Mouse (Mus musculus): ENCODE results near the gene Sox10.

DNA sequence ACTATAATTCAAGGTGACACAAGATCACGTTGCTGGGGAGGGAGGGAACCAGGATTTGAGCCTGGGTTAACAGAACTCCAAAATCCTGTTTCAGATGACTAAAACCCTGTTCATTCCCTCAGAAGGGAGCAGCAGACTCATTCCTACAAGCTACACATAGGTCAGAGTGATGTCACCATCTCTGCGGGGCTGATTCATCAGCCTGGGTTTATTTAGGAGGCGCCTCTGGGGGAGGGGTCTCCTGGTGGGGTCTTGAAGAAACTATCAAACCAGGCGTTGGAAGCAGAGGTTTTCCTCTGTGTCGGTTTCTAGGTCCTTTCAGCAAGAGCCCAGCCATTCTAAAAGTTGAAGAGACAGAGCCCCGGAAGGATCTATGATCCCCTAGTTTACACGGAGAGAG is 57.1 kb downstream of the Sox10 start:
- TF ChIP-seq POLR2A (IDR thresholded peaks at IDR 0.05; ENCODE audit: insufficient read depth, low read length) = no peak
- TF ChIP-seq EP300 (IDR thresholded peaks at IDR 0.05; ENCODE audit: insufficient read depth, low read depth, low read length) = no peak
